Comparison of ENCODE assay signal across 8 mouse cellular contexts in genomic region chr9:66917892-66918255, GRCm38 (mm10). TPM values are rescaled to one million over a fixed set of nuclear protein-coding genes. Genes with fewer than 3 reads are reported as not detected.
A peak's percentile ranks its signal among the peaks of the same experiment; 100 is the strongest.
DNase-seq lines count a peak whose midpoint lies in the region; ATAC-seq and TF ChIP-seq lines count a peak whose summit lies in the region.

No protein-coding gene starts in this region.

- no peak for ATAC-seq in heart, embryonic 16.5 days (replicated peaks; ENCODE audit: extremely low read depth, insufficient read depth, low FRiP score)
- no peak for ATAC-seq in forebrain, embryonic 12.5 days (ENCODE audit: low FRiP score)
- no peak for ATAC-seq in liver, embryonic 16.5 days (ENCODE audit: low read depth)
- ATAC-seq in erythroid progenitor cell, adult 5-6 weeks (replicated peaks; ENCODE audit: low FRiP score, poor library complexity, severe bottlenecking) = no peak

- in situ Hi-C loops in CH12.LX (cut with MboI; ENCODE audit: low pct_ligation_motif_present, low pct_unique_long_range_greater_than_20kb, low sequenced_read_pairs) = no loop called here

- WGBS in heart, embryonic 16.5 days = 78% methylated on average over 1 of the region's 1 CpGs
- 75% methylated on average over 1 of the region's 1 CpGs for WGBS in forebrain, embryonic 12.5 days
- WGBS in liver, embryonic 16.5 days (ENCODE audit: insufficient replicate concordance) = 49% methylated on average over 1 of the region's 1 CpGs
- WGBS in thymus, adult 2 months = 74% methylated on average over 1 of the region's 1 CpGs

- H3K27ac ChIP-seq in heart, embryonic 16.5 days (ENCODE audit: low read length) = no peak overlapping the region
- no peak overlapping the region for H3K27ac ChIP-seq in CH12.LX (ENCODE audit: insufficient read depth, low read depth)
- H3K27ac ChIP-seq in forebrain, embryonic 12.5 days = no peak overlapping the region
- peak overlapping the region; percentile 96 for H3K27ac ChIP-seq in liver, embryonic 16.5 days (ENCODE audit: low read length)
- no peak overlapping the region for H3K27ac ChIP-seq in thymus, adult 2 months (ENCODE audit: control insufficient read depth, insufficient read depth, low read length)

- TF ChIP-seq POLR2A in CH12.LX (IDR thresholded peaks at IDR 0.05; ENCODE audit: low read depth, low read length) = no peak
- TF ChIP-seq POLR2A in thymus, adult 2 months (IDR thresholded peaks at IDR 0.05; ENCODE audit: control insufficient read depth, extremely low read depth, insufficient read depth, low read length, poor library complexity) = no peak

- dilution Hi-C loops in CH12.LX (cut with MboI; ENCODE audit: extremely low pct_ligation_motif_present, extremely low pct_unique_long_range_greater_than_20kb, low sequenced_read_pairs) = no loop called here

- peaks cover 3% of the 10 kb centered on the region; the same call in 1 of the 2 replicates for H3K9me3 ChIP-seq in heart, embryonic 16.5 days (replicated peaks; ENCODE audit: control insufficient read depth, low read length)
- H3K9me3 ChIP-seq in CH12.LX (replicated peaks; ENCODE audit: low read length) = peaks cover 3% of the 10 kb centered on the region
- no peaks in the 10 kb centered on the region for H3K9me3 ChIP-seq in forebrain, embryonic 12.5 days
- no peaks in the 10 kb centered on the region for H3K9me3 ChIP-seq in liver, embryonic 16.5 days (replicated peaks; ENCODE audit: control insufficient read depth, low read length)

- H3K4me1 ChIP-seq in heart, embryonic 16.5 days (ENCODE audit: control insufficient read depth, insufficient read depth, low read length) = peaks cover 34% of the 10 kb centered on the region
- peaks cover 14 to 50% of the 10 kb centered on the region in 2 experiments for H3K4me1 ChIP-seq in CH12.LX (ENCODE audit: control insufficient read depth in 1 of 2, insufficient read depth in 2 of 2)
- H3K4me1 ChIP-seq in forebrain, embryonic 12.5 days = peaks cover 30% of the 10 kb centered on the region
- peaks cover 55% of the 10 kb centered on the region for H3K4me1 ChIP-seq in liver, embryonic 16.5 days (ENCODE audit: control insufficient read depth, low read depth, low read length)
- peaks cover 22% of the 10 kb centered on the region for H3K4me1 ChIP-seq in thymus, adult 2 months (replicated peaks; ENCODE audit: control insufficient read depth, insufficient read depth, low read length)

- no peak overlapping the region for H3K9ac ChIP-seq in heart, embryonic 16.5 days (ENCODE audit: low read length)
- no peak overlapping the region for H3K9ac ChIP-seq in CH12.LX (ENCODE audit: insufficient read depth, low read depth)
- H3K9ac ChIP-seq in forebrain, embryonic 12.5 days = no peak overlapping the region
- peak overlapping the region; percentile 99 for H3K9ac ChIP-seq in liver, embryonic 16.5 days (ENCODE audit: low read depth, low read length)

- TF ChIP-seq CTCF in CH12.LX (conservative IDR thresholded peaks at IDR 0.05 in 1 of 2, IDR thresholded peaks at IDR 0.05 in 1 of 2; ENCODE audit: low read depth in 2 of 2, low read length in 2 of 2) = no peak
- TF ChIP-seq CTCF in thymus, adult 2 months (IDR thresholded peaks at IDR 0.05; ENCODE audit: borderline replicate concordance, control insufficient read depth, extremely low read depth, insufficient read depth, low read length, poor library complexity) = no peak

- no peak for DNase-seq in heart, postnatal 4 days
- no peak for DNase-seq in CH12.LX (ENCODE audit: extremely low read depth)
- DNase-seq in right cerebral cortex, postnatal 36 days (ENCODE audit: low spot score in 2 of 2) = no peak
- no peak for DNase-seq in thymus, adult 2 months

- H3K4me3 ChIP-seq in heart, embryonic 16.5 days (ENCODE audit: low read length) = no peak overlapping the region
- peak overlapping the region in 1 of 3 experiments; percentile 97 for H3K4me3 ChIP-seq in CH12.LX (replicated peaks in 1 of 3; ENCODE audit: low read depth in 2 of 3, low read length in 2 of 3, poor library complexity in 1 of 3)
- 0 out of 2 replicates have a peak overlapping the region, but pooled peaks have one; percentile 0 for H3K4me3 ChIP-seq in forebrain, embryonic 12.5 days (replicated peaks)
- H3K4me3 ChIP-seq in liver, embryonic 16.5 days (ENCODE audit: low read depth, low read length) = peak overlapping the region; percentile 98
- H3K4me3 ChIP-seq in thymus, adult 2 months (ENCODE audit: control insufficient read depth, insufficient read depth, low read length) = no peak overlapping the region

- peak overlapping the region; percentile 95 for H3K4me2 ChIP-seq in heart, embryonic 16.5 days (ENCODE audit: low read depth, low read length)
- peak overlapping the region; percentile 63 for H3K4me2 ChIP-seq in CH12.LX (ENCODE audit: insufficient read depth, low read depth, poor library complexity, severe bottlenecking)
- H3K4me2 ChIP-seq in forebrain, embryonic 12.5 days = peak overlapping the region; percentile 79
- peak overlapping the region; percentile 67 for H3K4me2 ChIP-seq in liver, embryonic 16.5 days (ENCODE audit: low read depth, low read length)

- H3K27me3 ChIP-seq in heart, embryonic 16.5 days (ENCODE audit: control insufficient read depth, insufficient read depth, low read length) = no peaks in the 10 kb centered on the region
- H3K27me3 ChIP-seq in CH12.LX (replicated peaks) = peaks cover 3% of the 10 kb centered on the region
- no peaks in the 10 kb centered on the region for H3K27me3 ChIP-seq in forebrain, embryonic 12.5 days
- H3K27me3 ChIP-seq in liver, embryonic 16.5 days (ENCODE audit: control insufficient read depth, insufficient read depth, low read depth, low read length) = no peaks in the 10 kb centered on the region
- no peaks in the 10 kb centered on the region for H3K27me3 ChIP-seq in thymus, adult 2 months (ENCODE audit: control insufficient read depth, insufficient read depth, low read length)

- TF ChIP-seq EP300 in CH12.LX (IDR thresholded peaks at IDR 0.05; ENCODE audit: low read length) = no peak

- H3K79me2 ChIP-seq in CH12.LX (replicated peaks; ENCODE audit: control insufficient read depth, extremely low read depth, insufficient read depth, poor library complexity, severe bottlenecking) = peaks cover 49% of the 10 kb centered on the region

- no peaks in the 10 kb centered on the region for H3K36me3 ChIP-seq in heart, embryonic 16.5 days (ENCODE audit: control insufficient read depth, insufficient read depth)
- H3K36me3 ChIP-seq in CH12.LX (replicated peaks in 1 of 2; ENCODE audit: control insufficient read depth in 1 of 2, insufficient read depth in 1 of 2, low read length in 1 of 2) = peaks cover 4 to 21% of the 10 kb centered on the region in 2 experiments
- 0 out of 2 replicates have a peak, but pooled peaks cover 3% of the 10 kb centered on the region for H3K36me3 ChIP-seq in forebrain, embryonic 12.5 days (replicated peaks)
- H3K36me3 ChIP-seq in liver, embryonic 16.5 days (ENCODE audit: control insufficient read depth, insufficient read depth) = no peaks in the 10 kb centered on the region
- no peaks in the 10 kb centered on the region for H3K36me3 ChIP-seq in thymus, adult 2 months (ENCODE audit: control insufficient read depth, insufficient read depth, low read length)

- TF ChIP-seq RAD21 in CH12.LX (IDR thresholded peaks at IDR 0.05; ENCODE audit: low read depth, low read length) = no peak

TF ChIP-seq in CH12.LX, 34 proteins besides CTCF, POLR2A, EP300 and RAD21 (continues in another document):
- TF ChIP-seq IRF4 (IDR thresholded peaks at IDR 0.05; ENCODE audit: low read depth, low read length) (0 out of 2 replicates have a peak, but pooled peaks have one; percentile 2), NRF1 (IDR thresholded peaks at IDR 0.05; ENCODE audit: low read depth, low read length) (no peak), PAX5 (IDR thresholded peaks at IDR 0.05; ENCODE audit: low read length) (no peak), SIN3A (IDR thresholded peaks at IDR 0.05; ENCODE audit: low read length) (no peak), TBP (conservative IDR thresholded peaks at IDR 0.05; ENCODE audit: low read depth, low read length) (no peak)

RNA-seq across cellular contexts. Expression of gene Rab8b, which starts 1.6 kb away (rescaled TPM):
- 17.2 and 17.6 TPM in 2 replicates for polyA plus RNA-seq in heart, embryonic 16.5 days (2015; fragmentation: Nextera tagmentation; extraction: Ambion mirVana)
- 10 to 100 TPM; 17.8 to 18.5 TPM for total RNA-seq in heart, postnatal 4 days (2021)
- total RNA-seq in CH12.LX (2012; rRNA removed) (12.2 and 14.0 TPM in 2 replicates), CH12.LX (2014; rRNA removed) (28.0 and 31.1 TPM in 2 replicates)
- 23.6 and 26.1 TPM in 2 replicates for polyA plus RNA-seq in CH12.LX (2012; ENCODE audit: insufficient read length, low read depth)
- polyA plus RNA-seq in forebrain, embryonic 12.5 days (2016; fragmentation: Nextera tagmentation; extraction: Ambion mirVana) = 50.3 and 50.7 TPM in 2 replicates
- 30.4 and 30.6 TPM in 2 replicates for polyA plus RNA-seq in liver, embryonic 16.5 days (2015; fragmentation: Nextera tagmentation; extraction: Ambion mirVana)
- 24.7 and 27.6 TPM in 2 replicates for polyA plus RNA-seq in thymus, adult 2 months (2012; rRNA removed)
- 98.7 and 104 TPM in 2 replicates for total RNA-seq in erythroid progenitor cell, adult 5-6 weeks (2015; ENCODE audit: low replicate concordance)
- total RNA-seq in erythroid progenitor cell, adult 5-6 weeks (2017; ENCODE audit: low replicate concordance) = 113 and 121 TPM in 2 replicates

RNA-seq across cellular contexts. Expression of gene Rps27l, which starts 28.0 kb away (rescaled TPM):
- 437 and 444 TPM in 2 replicates for polyA plus RNA-seq in heart, embryonic 16.5 days (2015; fragmentation: Nextera tagmentation; extraction: Ambion mirVana)
- 100 to 1,000 TPM; 253 to 256 TPM for total RNA-seq in heart, postnatal 4 days (2021)
- total RNA-seq in CH12.LX (2012; rRNA removed) = 593 and 709 TPM in 2 replicates
- 1,628 and 1,755 TPM in 2 replicates for total RNA-seq in CH12.LX (2014; rRNA removed)
- 694 and 715 TPM in 2 replicates for polyA plus RNA-seq in CH12.LX (2012; ENCODE audit: insufficient read length, low read depth)
- polyA plus RNA-seq in forebrain, embryonic 12.5 days (2016; fragmentation: Nextera tagmentation; extraction: Ambion mirVana) = 588 and 598 TPM in 2 replicates
- 406 and 455 TPM in 2 replicates for polyA plus RNA-seq in liver, embryonic 16.5 days (2015; fragmentation: Nextera tagmentation; extraction: Ambion mirVana)
- 52.2 and 61.1 TPM in 2 replicates for polyA plus RNA-seq in thymus, adult 2 months (2012; rRNA removed)
- 98.9 and 165 TPM in 2 replicates for total RNA-seq in erythroid progenitor cell, adult 5-6 weeks (2015; ENCODE audit: low replicate concordance)
- 37.9 and 53.8 TPM in 2 replicates for total RNA-seq in erythroid progenitor cell, adult 5-6 weeks (2017; ENCODE audit: low replicate concordance)

RNA-seq across cellular contexts. Expression of gene Lactb, which starts 57.4 kb away (rescaled TPM):
- 5.4 and 6.3 TPM in 2 replicates for polyA plus RNA-seq in heart, embryonic 16.5 days (2015; fragmentation: Nextera tagmentation; extraction: Ambion mirVana)
- total RNA-seq in heart, postnatal 4 days (2021) = 10 to 100 TPM; 20.9 to 21.6 TPM
- total RNA-seq in CH12.LX (2012; rRNA removed) (14.6 and 14.7 TPM in 2 replicates), CH12.LX (2014; rRNA removed) (23.7 and 24.5 TPM in 2 replicates)
- 29.4 and 31.6 TPM in 2 replicates for polyA plus RNA-seq in CH12.LX (2012; ENCODE audit: insufficient read length, low read depth)
- 8.8 and 9.7 TPM in 2 replicates for polyA plus RNA-seq in forebrain, embryonic 12.5 days (2016; fragmentation: Nextera tagmentation; extraction: Ambion mirVana)
- polyA plus RNA-seq in liver, embryonic 16.5 days (2015; fragmentation: Nextera tagmentation; extraction: Ambion mirVana) = 3.6 and 4.4 TPM in 2 replicates
- polyA plus RNA-seq in thymus, adult 2 months (2012; rRNA removed) = 12.6 and 19.1 TPM in 2 replicates
- total RNA-seq in erythroid progenitor cell, adult 5-6 weeks (2015; ENCODE audit: low replicate concordance) = 8.8 and 18.7 TPM in 2 replicates
- total RNA-seq in erythroid progenitor cell, adult 5-6 weeks (2017; ENCODE audit: low replicate concordance) = 7.7 and 12.5 TPM in 2 replicates

Comparison
In these comparisons a context has a peak if more than half of its experiments do, and no peak if none do; other contexts are left out.
1. H3K4me3 ChIP-seq: peak in forebrain, embryonic 12.5 days (single experiment) and liver, embryonic 16.5 days (single experiment); none in heart, embryonic 16.5 days (single experiment) and thymus, adult 2 months (single experiment).
2. Peak in every context shown above with its lines, with median percentiles within 50 percentile points of each other: H3K4me2 ChIP-seq.